Mouse (Mus musculus) B cell, adult 2 months (primary cell): ENCODE data around the gene Sass6.
"Not testable (repeated sequence)": the region's sequence is repeated elsewhere in the genome, so short reads cannot be mapped to it uniquely, and the experiment has no call there.

ENCODE experiments used
- DNase-seq, 2 experiments: peaks; one replicate each; pipeline ENCODE4 v3.0.0; 2022

The Sass6 gene

GRCm38 (mm10) chr3:116634091-116634490, 39.3 kb downstream of the Sass6 start:
- no peak for DNase-seq

GRCm38 (mm10) chr3:116634853-116635252, 40.1 kb downstream of the Sass6 start:
- no peak for DNase-seq

- DNase-seq, result no peak
Observed at GRCm38 (mm10) chr3:116635799-116636198, 41.0 kb downstream of the Sass6 start.

- DNase-seq, result no peak
Observed at GRCm38 (mm10) chr3:116637693-116638476, 43.1 kb downstream of the Sass6 start.

GRCm38 (mm10) chr3:116638572-116638971, 43.8 kb downstream of the Sass6 start:
- DNase-seq, result no peak

GRCm38 (mm10) chr3:116640024-116640423, 45.2 kb downstream of the Sass6 start:
- DNase-seq, result peak in 1 of 2 experiments; percentile 21

- DNase-seq, result no peak
Observed at GRCm38 (mm10) chr3:116641811-116642371, 47.1 kb downstream of the Sass6 start.

DNA sequence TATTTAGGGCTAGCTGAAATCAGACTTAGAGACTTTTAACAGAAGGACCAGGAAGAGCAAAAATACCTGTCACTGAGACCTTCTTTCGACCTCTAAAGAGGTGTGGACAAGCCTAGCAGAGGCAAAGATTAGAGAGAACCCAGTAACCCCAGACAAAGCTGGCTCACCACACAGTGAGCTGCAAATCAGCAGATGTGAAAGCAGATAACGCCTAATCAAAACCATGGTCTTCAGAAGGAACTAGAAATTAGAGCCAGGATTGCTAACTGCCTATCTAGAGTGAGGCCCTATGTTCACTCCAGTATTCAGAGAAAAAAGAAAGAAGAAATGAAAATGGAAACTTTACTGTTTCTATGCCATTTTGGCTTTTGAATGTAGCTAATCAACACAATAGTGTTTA, 47.6 kb downstream of the Sass6 start:
- DNase-seq, result no peak

DNA sequence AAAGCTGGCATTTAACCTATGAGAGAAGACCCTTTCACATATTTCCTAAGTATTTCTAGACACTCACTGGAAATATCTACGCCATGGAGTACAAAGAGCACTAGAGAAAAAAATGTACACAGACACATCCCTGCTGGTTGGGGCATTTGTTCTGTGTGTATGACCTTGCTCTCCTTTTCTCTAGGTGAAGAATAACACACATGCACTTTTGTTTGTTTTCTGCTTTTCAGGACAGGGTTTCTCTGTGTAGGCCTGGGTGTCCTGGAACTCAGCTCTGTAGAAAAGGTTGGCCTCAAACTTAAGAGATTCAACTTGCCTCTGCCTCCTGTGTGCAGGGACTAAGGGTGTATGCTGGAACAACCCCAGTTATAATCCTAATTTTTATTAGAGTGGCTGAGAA, 51.6 kb downstream of the Sass6 start:
- DNase-seq, result no peak

- no peak for DNase-seq
Observed at GRCm38 (mm10) chr3:116648805-116649204, 54.0 kb downstream of the Sass6 start.

DNA sequence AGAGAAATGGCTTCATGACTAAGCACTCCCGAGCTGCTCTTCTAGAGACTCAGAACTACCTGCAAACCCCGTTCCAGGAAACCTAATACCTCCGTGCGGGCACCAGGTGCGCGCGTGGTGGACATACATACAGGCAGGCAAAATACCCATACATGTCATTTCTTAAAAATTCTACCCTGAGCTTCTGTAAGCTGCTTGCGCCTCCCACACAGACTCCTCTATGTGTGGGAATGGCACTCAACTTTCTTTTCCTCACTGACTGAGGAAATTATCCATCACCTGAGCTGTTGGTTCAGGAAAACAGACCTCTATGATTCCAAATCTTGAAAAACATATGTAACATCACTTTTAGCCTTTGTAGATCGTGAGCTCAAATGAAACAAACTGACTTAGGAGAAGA, 55.9 kb downstream of the Sass6 start:
- DNase-seq, result no peak

GRCm38 (mm10) chr3:116652033-116652446, 57.3 kb downstream of the Sass6 start:
- no peak for DNase-seq

DNA sequence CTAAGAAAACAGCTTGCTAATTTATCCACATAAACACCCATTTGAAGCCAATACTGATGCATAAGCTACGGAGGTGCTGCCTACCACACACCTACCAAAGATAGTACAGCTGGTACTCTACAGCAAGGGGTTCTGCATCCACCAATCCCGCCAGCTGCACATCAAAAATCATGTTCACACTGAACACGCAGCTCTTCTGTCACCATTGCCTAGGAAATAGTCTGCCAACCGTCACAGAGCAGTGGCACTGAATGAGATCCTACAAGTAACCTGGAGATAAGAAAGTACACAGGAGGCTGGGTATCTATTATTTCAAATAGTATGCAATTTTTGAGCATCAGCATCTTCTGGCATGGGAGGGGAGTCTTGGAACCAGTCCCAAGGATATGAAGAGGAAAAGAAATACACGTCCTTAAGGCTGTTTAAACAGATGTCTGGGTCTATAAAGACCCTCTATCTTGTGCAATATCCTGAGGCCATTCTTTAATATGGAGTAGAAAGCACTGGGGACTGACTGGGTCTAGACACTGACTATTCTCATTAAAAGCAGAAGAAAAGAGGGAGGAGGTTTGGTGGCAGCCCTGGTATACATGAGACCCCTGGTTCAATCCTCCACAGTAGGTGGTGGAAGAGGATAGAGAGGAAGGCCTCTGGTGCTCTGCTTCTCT, 58.6 kb downstream of the Sass6 start:
- DNase-seq, result no peak

DNA sequence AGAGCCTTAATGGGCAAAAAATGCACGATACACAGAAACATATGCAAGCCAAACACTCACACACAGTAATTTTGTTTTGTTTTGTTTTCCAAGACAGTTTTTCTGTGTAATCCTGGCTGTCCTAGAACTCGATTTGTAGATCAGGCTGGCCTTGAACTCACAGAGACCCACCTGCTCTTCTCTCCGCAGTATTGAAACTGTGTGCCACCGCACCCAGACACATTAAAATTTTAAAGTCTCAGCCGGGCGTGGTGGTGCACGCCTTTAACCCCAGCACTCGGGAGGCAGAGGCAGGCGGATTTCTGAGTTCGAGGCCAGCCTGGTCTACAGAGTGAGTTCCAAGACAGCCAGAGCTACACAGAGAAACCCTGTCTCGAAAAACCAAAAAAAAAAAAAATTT, 59.3 kb downstream of the Sass6 start:
- not testable (repeated sequence) for DNase-seq

DNA sequence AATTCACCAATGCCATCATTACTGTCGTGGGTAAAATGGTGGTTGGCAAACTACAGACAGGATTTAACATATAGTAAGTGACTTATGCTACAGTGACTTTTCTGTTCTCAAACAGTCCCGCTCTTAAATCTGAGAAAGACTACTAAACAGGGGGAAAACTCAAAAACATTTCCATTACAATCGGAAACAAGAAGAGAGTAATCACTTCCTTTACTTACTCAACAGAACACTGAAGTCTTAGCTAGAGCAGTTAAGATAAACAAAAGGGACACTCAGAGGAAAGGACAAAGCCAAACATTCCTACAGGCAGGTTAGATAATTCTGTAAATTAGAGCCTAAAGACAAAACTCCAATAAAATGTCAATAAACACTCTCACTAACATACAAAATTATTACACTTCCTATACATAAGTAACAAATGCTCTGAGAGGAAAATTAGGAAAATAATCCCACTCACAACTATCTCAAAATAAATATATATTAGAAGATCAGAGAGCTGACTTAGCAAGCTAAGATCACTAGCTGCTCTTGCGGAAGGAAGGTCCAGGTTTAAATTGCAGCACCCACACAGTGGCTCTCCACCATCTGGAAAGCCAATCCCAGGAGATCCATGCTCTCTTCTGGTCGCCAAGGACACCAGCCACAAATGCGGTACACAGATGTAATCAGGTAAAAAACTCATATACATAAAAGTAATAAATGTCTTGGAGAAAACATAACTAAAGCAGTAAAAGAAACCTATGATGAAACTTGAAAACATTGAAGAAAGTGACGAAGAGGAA, 61.6 kb downstream of the Sass6 start:
- no peak for DNase-seq

GRCm38 (mm10) chr3:116658928-116659565, 64.3 kb downstream of the Sass6 start:
- DNase-seq, result no peak

GRCm38 (mm10) chr3:116659856-116660430, 65.2 kb downstream of the Sass6 start:
- DNase-seq, result no peak

DNA sequence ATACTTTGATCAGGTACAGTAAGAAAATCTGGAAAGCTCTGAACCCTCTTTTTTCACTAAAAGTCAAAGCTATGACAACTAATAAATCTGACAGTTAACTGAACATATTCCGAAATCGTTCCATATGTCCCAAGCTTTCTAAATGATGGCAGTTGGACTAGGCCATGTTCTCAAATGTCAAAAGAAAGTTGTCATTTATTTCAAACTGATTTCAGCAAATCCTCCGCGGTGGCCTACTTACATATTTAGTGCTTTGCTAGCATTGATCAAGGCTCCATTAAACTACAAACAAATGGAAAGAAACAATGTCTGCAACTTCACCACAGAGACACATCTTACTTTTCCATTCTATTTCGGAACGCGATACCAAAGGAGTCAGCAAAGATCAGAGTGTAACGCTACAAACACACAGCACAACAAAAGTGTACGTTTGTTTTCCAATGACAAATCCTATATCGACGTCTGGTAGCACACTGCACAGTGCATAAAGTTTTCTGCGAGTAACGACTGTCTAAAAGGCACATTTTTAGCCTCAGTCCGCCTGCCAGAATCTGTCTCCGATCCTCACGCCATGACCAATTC, 66.6 kb downstream of the Sass6 start:
- no peak for DNase-seq

DNA sequence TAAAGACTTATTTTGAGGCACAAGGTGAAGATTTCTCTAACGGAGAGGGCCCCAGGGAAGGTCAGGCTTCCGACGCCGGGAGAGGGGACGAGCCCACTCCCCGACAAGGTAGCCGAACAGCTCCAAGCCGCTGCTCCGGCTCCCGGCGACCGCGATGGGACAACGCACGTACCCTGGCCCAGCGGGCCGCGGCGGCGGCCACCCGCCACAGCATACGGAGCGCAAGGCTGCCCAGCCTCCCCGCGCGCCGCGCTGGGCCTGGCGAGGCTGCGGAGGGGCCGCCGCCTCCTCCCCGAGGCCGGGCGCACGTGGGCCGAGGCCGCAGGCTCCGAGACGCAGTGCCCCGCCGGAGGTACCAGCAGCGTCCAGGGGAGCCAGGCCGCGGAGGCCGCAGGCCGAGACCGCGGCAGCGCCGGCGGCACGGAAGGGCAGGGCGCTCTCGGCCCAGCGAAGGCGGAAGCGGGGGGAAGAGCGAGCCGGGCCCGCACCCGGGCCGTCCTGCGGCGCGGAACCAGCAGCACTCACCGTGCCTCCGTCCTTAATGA, 67.2 kb downstream of the Sass6 start:
- no peak for DNase-seq

DNA sequence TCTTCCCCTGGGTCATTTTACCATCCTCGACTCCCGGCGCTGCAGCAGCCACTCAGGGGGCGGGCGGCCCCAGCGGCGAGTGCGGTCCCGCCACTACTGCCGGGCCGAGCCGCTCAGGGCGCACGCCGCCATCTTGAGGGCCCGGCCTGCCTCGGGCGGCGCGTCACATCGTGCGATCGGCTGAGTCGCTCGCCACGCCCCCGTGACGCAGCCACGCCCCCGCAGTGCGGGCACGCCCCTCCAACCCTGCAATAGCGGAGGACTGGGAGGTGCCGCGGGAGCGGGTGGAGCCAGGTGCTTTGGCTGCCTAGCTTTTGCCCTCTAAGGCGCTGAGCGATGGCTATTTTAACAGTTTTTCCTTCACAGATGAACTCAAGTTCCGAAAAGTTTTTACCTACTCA, 67.7 kb downstream of the Sass6 start, which contains the start of gene Mfsd14a:
Gene Mfsd14a (minus strand): TSS at position 215 of the 401 bp plus-strand sequence.
- peak; percentile 100 for DNase-seq

- not testable (repeated sequence) for DNase-seq
Observed at GRCm38 (mm10) chr3:116664281-116664680, 69.5 kb downstream of the Sass6 start.
